Mouse (Mus musculus): Measurements from ENCODE around the gene Hes2.

Hes2 gene

DNA sequence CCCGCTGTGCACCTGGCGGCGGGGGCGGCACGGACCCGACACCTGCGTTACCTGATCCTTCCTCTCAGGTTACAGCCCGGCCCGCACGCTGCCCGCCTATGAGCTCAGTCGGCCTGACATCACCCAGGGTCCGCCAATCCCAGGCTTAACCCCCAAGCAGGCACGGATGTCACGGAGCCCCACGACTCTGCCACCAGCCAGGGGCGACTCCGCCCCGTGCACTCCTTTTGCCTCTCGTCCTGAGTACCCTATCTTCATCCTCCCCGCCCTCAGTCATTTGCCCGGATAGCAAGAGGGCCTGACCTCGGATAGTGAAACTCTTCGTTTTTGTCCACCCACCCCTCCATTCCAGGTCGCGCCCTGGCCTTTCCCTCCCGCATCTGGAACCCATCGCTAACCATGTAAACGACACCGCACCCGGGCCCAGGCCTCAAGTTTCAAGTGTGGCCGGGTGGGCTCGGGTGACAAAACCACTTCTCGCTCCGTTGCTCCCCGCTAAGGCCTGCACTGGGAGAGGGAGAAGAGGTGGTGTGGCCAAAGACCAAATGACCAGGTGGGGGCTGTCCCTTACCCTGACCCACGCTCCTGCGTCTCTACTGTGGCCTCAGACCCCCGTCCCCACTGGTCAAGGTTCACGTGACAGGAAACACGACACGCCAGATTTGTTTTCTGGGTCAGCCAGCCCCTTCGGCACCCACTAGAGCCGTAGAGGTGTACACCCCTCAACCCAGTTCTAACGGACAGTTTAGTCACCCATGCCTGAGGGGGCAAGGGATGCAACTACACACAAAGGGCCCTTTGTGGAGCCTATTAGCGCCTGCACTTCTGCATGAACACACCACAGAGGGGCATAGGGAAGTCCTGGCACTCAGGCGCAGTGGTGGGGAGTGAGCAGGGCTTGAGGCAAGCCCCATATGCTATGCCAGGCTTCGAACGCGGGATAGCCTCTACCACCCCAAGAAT lies 26.6 kb upstream of the Hes2 start:
- peak; percentile 86 for DNase-seq (ENCODE audit: inconsistent ontology term)

DNA sequence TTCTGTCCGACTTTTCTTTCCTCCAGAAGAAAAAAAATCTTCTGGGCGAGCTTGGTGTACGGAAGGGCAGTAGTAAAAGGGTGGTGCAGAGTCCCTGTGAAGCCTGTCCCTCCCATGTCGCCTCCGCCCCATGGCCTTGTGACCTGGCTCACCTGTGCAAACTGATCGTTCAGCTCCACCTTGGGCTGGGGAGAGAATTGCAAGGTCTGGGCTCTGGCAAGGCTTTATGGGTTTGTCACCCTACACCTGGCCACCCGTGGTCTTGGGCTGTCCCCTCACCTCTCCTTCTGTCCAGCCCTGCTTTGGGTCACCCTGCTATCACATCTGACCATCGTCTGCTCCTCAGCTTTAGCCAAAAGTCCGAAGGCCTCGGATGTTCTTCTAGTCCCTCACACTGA lies 25.9 kb upstream of the Hes2 start:
- no peak for DNase-seq (ENCODE audit: inconsistent ontology term)

DNA sequence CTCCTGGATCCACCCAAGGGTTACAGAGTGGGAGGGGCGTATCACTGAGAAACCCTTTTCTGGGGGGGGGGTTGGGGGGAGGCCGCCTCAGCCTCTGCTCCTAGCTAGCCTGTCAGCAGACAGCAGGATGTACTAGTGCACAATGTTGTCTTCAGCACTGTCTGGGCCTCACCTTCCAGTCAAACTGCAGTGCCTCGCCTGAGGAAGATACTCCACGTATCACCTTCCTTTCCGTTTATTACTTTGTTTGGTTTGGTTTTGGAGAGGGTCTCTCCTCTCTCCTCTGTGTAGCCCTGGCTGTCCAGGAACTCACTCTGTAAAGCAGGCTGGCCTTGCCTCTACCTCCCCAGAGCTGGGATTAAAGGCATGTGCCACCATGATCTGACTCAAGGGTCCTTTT lies 25.5 kb upstream of the Hes2 start:
- DNase-seq (ENCODE audit: inconsistent ontology term) = no peak

DNA sequence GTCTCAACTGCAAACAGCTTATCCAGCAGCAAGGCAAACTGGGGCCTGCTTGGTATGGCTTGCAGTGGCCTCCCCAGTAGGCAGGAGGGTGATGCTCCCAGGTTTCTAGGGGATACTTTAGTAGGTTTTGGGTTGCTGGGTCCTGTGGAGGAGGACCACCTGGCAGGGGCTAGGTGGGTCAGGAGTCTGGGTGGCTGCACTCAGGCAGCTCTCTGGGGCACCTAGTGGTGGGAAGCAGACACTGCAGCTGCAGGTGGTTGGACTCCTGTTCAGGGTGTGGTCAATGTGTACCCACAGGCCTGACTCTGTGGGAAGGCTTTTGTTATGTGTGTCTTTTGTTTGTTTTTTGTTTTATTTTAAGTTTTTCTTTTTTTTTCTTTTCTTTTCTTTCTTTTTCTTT lies 24.2 kb upstream of the Hes2 start:
- DNase-seq (ENCODE audit: inconsistent ontology term) = no peak

DNA sequence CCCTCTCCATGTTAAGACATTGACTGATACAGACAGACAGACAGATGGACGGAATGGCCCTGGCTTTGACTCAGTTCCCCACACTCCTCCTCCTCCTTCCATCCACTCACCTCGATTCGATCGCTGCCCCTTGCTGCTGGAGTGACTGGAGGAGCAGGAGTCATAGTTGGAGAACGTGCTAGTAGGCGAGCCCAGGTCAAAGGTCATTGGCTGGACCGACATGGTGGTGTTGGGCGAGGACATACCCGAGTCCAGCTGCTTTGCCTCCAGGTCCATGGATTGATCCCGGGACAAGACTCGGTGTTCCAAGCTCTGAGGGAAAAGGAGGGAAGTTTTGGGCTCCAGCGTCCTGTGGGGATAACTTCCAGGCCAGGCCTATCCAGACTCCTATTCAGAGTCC lies 23.3 kb upstream of the Hes2 start:
- DNase-seq (ENCODE audit: inconsistent ontology term) = no peak

DNA sequence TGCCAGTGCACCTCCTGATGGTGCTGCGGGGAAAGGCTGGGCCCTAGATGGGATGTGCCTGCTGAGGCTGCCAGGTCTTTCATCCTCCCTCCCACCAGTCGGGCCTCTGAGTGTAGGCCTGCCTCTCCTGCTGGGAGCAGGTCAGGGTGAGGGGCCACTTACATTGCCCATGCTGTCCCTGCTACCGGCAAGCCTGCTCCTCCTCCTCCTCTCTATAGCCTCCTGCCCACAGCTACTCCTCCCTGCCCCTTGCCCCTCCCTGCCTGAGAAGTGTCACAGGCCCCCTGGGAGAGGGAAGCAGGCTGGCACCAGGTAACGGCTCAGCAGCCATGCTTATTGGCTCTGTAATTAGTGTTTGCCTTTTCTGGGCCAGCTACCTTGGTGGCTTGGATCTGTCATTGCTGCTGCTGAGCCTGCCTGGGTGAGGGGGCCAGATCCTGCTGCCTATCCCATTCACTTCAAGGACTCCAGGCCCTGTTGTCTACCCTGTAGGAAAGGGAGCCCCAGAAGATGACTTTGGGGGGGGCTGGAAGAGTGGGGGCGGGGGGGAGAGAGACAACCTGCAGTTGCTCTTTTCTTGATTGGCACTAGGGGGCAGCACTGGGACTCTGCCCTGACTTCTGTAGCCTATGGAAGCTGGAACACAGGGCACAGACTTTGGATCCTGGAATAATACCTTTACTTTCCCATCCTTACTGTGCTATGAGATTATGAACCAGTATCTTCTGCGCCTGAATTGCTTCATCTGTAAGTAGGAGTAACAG lies 22.4 kb upstream of the Hes2 start:
- no peak for DNase-seq (ENCODE audit: inconsistent ontology term)

DNA sequence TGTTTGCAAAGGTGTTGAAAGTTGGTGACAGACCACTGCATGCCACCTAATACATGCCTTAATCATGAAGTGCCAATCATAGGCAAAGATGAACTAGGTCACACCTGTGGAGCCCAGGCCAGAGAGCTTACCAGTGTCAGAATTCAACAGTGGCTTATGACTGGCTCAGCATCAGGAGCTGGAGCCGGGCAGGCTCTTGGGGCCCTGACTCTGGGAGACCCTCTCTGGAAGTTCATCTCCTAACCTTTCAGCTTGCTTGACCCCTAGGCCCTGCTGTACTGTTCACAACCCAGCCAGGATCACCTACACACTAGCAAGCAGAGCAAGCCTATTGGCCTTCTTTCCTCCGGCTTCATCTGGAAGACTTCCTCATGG lies 21.8 kb upstream of the Hes2 start:
- DNase-seq (ENCODE audit: inconsistent ontology term) = no peak

DNA sequence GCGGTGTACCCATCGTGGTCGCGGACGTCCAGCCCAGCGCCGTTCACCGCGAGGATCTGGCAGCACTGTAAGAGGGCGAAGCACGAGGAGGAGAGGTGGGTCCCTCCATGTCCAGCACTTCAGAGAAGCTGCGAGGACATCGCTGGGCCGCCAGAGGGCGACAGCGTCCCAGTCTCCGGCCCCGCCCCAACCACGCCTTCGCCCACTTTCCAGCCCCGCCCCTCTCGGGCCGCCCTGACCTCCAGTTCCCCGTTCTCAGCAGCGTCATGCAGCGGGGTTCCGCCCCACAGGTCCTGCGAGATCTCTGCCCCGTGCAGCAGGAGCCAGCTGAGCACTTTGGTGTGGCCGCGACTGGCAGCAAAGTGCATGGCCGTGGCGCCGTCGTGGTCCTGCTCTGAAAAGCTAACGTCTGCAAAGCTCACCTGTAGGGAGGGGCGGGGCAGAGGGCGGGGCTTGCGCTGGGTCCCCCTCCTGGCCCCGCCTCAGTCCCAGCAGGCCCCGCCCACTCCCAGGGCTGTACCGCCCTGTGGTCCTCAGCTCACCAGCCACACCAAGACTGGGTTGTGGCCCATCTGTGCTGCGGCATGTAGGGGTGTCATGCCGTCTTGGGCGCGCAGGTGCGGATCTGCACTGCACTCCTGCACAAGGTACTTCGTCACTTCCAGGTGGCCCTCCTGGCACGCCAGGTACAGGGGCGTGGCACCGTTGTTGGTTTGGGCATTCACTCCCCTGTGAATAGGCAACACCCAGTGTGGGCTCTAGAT lies 20.0 kb upstream of the Hes2 start:
- peak; percentile 93 for DNase-seq (ENCODE audit: inconsistent ontology term)

DNA sequence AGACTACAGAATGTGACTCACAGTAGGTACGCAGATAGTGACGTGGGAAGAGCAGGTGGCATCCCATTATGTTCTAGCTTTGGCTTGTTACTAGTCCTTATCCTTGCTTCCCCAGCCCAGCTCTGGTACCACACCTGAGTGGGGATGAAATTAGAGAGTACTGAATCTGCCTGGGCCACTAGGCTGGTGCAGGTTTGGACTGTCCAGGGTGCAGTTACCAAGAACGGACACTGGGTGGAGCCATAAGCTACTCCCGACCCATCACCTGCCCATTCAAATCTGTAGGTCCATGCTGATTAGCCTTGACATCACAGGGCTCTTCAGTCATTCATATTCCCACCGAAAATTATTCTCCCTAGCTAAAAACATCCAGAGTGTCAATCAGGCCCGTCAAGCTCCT lies 18.2 kb upstream of the Hes2 start:
- no peak for DNase-seq (ENCODE audit: inconsistent ontology term)

DNA sequence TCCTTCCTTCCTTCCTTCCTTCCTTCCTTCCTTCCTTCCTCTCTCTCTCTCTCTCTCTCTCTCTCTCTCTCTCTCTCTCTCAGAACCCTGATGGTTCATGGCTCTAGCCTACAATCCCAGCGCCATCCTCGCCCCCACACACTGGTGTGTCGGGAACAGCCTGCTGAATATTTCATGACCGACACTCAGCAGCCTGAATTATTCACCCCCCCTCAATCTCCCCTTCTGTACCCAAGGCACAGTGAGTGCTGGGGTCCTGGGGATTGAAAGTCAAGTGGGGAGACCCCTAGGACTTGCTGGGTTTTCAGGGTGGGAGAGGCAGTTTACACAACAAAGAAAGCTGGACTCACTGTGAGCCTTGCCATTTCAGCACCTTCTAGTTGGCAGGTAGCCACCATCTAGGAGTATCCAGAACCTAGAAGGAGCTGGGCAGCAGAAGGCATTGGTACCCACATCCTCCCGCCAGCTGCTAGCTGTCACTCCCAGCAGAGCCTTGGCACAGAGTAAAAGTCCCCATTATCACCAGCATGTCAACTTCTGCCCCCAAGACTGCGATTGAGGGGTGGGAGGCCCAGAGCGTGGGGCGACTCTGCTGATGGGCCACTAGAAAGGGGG lies 17.0 kb upstream of the Hes2 start:
- DNase-seq (ENCODE audit: inconsistent ontology term) = no peak

DNA sequence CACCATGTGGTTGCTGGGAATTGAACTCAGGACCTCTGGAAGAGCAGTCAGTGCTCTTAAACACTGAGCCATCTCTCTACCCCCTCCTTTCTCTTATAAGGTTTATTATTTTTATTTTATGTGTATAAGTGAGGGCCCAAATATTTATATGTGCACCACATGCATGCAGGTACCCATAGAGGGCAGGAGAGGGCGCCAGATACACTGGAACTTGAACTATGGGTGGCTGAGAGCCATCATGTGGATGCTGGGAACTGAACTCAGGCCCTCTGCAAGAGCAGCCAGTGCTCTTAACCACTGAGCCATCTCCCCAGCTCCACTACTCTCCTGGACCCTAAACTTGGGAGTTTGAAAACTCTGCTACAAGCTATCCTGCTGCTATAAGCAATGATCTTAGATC lies 15.0 kb upstream of the Hes2 start:
- DNase-seq (ENCODE audit: inconsistent ontology term) = no peak

DNA sequence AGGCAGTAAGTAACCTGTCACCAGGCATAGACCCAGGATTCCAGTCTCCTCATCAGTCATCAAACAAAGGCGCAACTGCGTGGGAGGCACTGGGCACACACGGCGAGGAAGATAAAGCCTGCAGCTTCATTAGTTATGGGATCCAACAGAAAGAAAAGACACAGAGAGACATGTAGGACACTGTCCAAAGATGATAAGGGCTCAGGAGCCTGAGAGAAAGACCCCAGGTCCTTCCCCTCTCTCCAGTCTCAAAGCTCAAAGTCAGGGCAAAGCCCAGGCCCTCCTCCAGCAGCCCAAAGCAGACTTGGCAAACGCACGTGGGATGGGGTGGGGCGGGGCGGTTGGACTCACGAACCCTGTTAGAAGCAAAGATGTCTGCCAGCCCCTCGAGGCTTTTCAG lies 13.2 kb upstream of the Hes2 start:
- no peak for DNase-seq (ENCODE audit: inconsistent ontology term)

DNA sequence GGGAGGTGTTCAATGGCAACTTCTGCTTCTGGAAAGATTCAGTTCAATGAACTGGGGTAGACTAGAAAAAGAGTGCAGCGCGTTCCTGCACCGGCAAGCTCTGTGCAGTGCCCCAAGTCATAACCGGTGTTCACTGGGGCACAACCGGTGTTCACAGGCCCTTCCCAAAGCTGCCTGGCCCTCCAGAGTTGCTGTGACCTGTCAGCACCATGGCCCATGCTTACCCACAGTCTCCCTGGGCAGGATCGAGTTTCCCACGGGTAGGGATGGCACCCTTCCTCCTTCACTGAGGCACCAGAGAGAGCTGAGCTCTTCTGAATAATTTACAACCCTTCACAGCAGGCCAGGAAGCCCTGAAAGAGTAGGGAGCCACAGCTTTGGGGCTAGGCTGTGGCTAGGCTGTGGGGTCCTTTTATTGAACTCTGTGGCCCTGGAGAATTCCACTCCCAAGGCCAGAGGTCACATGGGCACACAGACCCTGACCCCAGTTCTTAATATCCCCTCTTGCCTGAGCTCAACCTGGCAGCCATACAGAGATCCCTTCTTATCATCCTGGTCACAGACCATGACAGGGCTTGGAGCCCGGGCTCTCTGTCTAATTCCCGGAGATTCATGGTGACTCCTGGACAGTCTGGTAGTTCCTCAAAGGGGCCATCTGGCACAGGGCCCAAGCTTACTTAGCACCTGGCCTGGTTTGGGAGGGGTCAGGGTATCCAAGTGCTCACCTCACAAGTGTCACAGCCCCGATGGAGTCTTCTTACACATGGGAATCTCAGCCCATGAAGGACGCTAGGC lies 12.4 kb upstream of the Hes2 start:
- DNase-seq (ENCODE audit: inconsistent ontology term) = no peak

DNA sequence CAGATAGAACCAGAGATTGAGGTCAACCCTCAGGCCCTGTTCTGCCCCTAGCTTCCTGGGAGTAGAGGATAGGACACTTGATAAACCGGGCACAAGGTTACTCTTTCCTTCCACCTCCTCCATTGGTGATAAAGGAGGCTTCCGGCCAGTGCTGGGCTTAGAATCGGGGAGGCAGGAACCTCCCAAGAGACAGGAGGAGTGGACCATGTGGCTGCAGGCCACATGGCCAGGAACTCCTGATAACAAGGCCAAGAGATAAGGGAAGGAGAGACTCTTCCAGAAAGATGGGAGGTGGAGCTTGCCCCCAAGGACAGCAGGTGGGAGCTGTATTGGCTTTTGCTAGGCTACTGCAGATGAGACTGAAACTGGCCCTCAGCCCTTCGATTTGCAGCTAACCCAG lies 8.1 kb upstream of the Hes2 start:
- DNase-seq (ENCODE audit: inconsistent ontology term) = no peak

DNA sequence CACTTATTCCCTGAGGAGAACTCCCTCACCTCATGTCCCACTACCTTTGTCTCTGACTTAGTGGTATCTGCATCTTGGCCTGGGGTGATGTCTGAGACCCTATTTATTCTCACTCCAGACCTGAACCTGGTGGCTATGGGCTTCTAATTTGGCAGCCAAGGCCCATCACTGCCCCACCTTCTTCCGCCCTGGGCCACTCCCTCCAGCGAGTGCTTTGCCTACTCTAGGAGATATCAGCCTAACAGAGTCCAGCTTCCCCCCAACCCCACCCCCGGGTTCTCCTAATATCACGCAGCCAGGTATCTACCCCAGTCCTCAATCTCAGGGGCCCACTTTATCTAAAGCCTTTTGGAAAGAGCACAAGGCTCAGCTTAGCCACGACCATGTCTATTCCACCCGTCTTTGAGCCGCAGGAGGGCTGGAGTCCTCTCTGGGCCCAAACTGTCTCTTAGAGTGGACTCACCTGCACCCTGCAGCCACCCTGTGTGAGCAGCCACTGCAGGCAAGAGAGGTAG lies 7.2 kb upstream of the Hes2 start:
- no peak for DNase-seq (ENCODE audit: inconsistent ontology term)

DNA sequence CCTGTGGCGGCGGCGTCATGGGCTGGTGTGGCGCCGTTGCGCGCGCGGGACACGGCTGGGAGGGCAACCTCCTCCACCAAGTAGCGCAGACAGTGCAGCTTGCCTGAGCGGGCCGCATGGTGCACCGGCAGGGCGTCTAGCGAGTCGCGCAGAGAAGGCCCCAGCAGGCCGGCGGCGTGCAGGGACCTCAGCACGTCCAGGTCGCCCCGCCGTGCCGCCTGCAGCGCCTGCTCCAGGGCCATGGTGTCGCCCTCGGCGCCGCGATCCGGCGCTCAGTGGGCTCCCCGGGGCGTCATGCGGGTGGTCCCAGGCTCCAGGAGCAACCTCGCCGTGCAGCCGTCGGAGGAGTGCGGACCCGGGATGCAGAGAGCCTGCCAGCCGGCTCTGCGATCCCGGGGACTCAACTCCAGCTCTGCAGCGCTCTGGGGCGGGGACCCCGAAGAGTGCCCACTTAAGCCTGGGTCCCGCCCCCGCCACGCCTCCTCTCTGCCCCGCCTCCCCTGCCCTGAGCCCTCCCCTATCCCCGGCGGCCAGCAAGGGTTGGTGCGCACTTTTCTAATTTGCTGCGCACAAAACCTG lies 6.6 kb upstream of the Hes2 start, which contains the start of gene Espn:
Gene Espn (minus strand): TSS at position 406 of the 579 bp plus-strand sequence.
- peak; percentile 73 for DNase-seq (ENCODE audit: inconsistent ontology term)

DNA sequence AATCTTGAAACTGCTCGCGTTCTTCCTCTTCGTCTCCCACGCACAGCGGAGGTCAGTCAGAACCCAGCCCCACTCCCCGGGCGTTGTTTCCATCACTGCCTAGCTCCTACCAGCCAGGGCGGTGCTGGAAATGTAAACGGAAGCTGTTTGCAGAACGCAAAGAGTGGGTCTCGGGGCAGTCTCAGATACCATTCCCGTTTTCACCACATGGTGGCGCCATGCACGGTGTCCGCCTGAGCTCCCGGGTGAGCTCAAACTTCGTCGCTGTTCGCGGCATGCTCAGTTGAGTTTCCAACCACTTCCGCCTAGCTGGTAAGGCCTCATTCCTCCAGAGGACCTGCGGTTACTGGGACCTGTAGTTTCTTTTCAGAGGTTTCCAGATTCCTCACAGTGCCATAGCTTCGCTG lies 4.9 kb upstream of the Hes2 start:
- peak; percentile 65 for DNase-seq (ENCODE audit: inconsistent ontology term)

DNA sequence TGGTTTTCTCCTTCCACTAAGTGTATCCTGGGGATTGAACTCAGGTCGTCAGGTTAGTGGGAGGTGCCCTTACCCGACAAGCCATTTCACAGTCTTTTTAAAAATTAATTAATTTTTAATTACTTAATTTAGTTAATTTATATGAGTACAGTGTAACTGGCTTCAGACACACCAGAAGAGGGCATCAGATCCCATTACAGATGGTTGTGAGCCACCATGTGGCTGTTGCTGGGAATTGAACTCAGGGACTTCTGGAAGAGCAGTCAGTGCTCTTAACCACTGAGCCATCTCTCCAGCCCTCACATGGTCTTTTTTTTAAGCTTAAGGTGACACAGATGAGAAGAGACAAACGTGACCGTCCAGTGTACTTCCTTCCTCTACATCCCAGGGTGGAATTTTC lies 3.6 kb upstream of the Hes2 start:
- no peak for DNase-seq (ENCODE audit: inconsistent ontology term)

DNA sequence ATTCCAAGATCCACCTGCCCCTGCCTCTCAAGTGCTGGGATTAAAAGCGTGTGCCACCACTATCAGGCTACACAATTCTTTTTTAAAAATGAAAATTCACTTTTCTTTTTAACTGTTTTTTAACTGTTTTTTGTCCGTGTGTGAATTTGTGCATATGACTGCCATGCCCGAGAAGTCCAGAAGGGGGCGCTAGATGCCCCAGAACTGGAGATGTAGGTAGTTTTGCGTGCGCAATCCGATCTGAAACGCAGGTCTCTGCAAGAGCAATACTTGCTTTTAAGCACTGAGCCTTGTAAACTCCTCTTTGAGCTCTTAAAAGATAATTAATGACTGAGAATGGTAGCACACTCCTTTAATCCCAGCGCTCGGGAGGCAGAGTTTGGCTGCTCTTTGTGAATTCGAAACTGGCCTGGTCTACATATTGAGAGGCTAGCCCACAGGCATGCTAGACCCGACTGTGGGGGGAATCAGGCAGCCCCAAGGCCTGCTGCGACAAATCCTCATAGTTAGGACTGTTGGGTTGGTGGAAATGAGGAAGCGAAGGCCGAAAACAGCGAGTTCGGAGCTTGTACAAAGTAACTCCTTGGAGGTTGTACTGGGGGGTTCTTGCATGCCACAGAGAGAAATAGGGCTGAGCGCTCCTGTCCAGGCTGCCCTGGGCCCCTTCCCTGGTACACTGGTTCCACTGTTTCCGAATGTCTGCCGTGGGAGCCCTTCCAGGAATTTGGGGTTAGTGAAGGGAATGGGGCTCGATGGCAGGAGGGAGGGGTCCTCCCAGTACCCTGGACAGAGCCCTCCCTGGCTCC lies 685 bp upstream of the Hes2 start:
- DNase-seq (ENCODE audit: inconsistent ontology term) = peak; percentile 49

DNA sequence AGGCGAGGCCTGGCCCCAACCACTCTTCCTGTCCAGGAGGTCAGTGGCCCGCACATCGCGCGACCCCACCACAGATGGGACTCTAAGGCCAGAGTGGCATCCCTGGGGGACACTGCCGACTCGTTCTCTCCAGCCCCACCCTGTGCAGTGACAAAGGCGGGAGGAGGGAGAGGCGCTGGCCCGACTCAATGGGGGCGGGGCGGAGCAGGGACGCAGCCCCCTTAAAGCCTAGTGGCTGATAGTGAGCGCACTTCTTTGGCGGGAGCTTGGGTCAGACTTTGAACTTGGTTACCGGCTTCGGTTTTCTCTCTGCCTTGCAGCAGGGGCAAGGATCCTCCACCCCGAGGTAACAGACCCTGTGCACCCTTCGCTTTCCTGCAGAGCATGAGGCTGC lies 615 bp downstream of the Hes2 start:
- DNase-seq (ENCODE audit: inconsistent ontology term) = no peak
